Mouse (Mus musculus): ENCODE results near the gene Dnah1.

DNA sequence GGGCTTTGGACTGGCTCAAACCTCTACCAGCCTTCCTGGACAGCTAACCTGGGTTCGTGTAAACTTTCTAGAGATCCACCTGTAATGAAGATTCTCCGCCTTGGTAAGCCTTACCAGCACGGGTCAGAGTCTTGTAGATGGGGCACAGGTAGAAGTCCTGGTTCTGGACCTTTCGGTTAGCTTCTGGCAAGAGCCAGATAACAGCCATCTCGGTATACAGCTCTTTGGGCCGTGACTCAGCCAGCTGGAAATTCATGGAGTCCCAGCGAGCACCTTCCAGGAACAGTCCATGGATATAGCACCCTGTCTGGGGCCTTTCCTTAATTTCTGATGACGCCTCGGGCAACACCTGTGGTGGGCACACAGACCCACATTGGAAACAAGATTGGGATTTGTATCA, 62.8 kb downstream of the Dnah1 start:
- TF ChIP-seq POLR2A (IDR thresholded peaks at IDR 0.05; ENCODE audit: low read depth, low read length) (no peak), CTCF (IDR thresholded peaks at IDR 0.05; ENCODE audit: borderline replicate concordance, insufficient read depth, low read length) (no peak)

All from embryonic fibroblast, embryonic 13.5 days (primary cell).